ENCODE assay signal across 26 mouse cellular contexts in genomic region chr8:9394670-9395069, GRCm38 (mm10).
"Had no signal": no experiment of that assay in that cellular context is flagged by ENCODE, and none has a peak within 500 bp of the region (broad histone marks: within the 10 kb centered on the region; RNA-seq: fewer than 3 reads in every experiment).

No protein-coding gene starts in this region.

- DNase-seq: kidney, adult 2 months; kidney, postnatal 25 days; layer of hippocampus, adult 9-11 months; liver; lung, adult 18-20 months; lung, postnatal 10 days; lung, postnatal 36 days; retina, postnatal 1 day; spleen, adult 18-20 months; thymus, adult 18-20 months; thymus, postnatal 36 days had no signal

- H3K4me3 ChIP-seq: layer of hippocampus, adult 2 months; limb, embryonic 10.5 days; limb, embryonic 13.5 days; liver, embryonic 12.5 days; liver, embryonic 15.5 days; lung, embryonic 15.5 days; megakaryocyte, embryonic 14.5 days; midbrain, embryonic 10.5 days; midbrain, embryonic 13.5 days; myocyte; neural tube, embryonic 13.5 days; stomach, embryonic 15.5 days had no signal

- H3K27ac ChIP-seq: kidney, postnatal 0 days; limb, embryonic 10.5 days; limb, embryonic 13.5 days; liver, embryonic 12.5 days; liver, embryonic 15.5 days; lung, embryonic 15.5 days; midbrain, embryonic 10.5 days; midbrain, embryonic 13.5 days; neural tube, embryonic 13.5 days; stomach, embryonic 15.5 days had no signal

- ATAC-seq: intestine, postnatal 0 days; liver, embryonic 12.5 days; midbrain, embryonic 13.5 days; midbrain, embryonic 16.5 days had no signal
